Mouse (Mus musculus) midbrain, embryonic 13.5 days (tissue): ENCODE data around the gene Zfp827. TPM values are rescaled to one million over a fixed set of nuclear protein-coding genes. Genes with fewer than 3 reads are reported as not detected.

Experiments used
- ATAC-seq: fragments of 200-750 bp; cut with Nextera tagmentation; 2 replicates; pipeline ENCODE4 v1.8.0; 2017; ENCODE audit warnings: mild to moderate bottlenecking, moderate TSS enrichment, moderate library complexity
- H3K27ac ChIP-seq: fragments of 300-500 bp; sonication (generic); 2 replicates; pipeline ENCODE4 v1.5.1; 2015; ENCODE audit warnings: inconsistent platforms, mild to moderate bottlenecking, moderate library complexity
- H3K27me3 ChIP-seq: fragments of 300-500 bp; sonication (generic); 2 replicates; pipeline ENCODE4 v1.6.1; 2015; ENCODE audit warnings: mild to moderate bottlenecking, inconsistent platforms
- H3K36me3 ChIP-seq: fragments of 300-500 bp; sonication (generic); 2 replicates; pipeline ENCODE4 v1.6.1; 2015; ENCODE audit warnings: mild to moderate bottlenecking, inconsistent platforms
- H3K4me1 ChIP-seq: fragments of 300-500 bp; sonication (generic); replicated peaks from 2 replicates; pipeline ENCODE4 v1.6.1; 2015; ENCODE audit warnings: inconsistent platforms
- H3K4me2 ChIP-seq: fragments of 300-500 bp; sonication (generic); replicated peaks from 2 replicates; pipeline ENCODE4 v1.6.1; 2015; ENCODE audit warnings: moderate library complexity, mild to moderate bottlenecking, inconsistent platforms
- H3K4me3 ChIP-seq: fragments of 300-500 bp; sonication (generic); replicated peaks from 2 replicates; pipeline ENCODE4 v1.5.1; 2015; ENCODE audit warnings: mild to moderate bottlenecking, inconsistent platforms
- H3K9ac ChIP-seq: fragments of 300-500 bp; sonication (generic); replicated peaks from 2 replicates; pipeline ENCODE4 v1.6.1; 2015; ENCODE audit warnings: mild to moderate bottlenecking, inconsistent platforms
- H3K9me3 ChIP-seq: fragments of 300-500 bp; sonication (generic); 2 replicates; pipeline ENCODE4 v1.6.1; 2016; ENCODE audit warnings: mild to moderate bottlenecking, inconsistent platforms
- WGBS: fragments of 180-500 bp; shearing (Covaris S2); methylation state at CpG from one replicate; pipeline ENCODE4 v1.1.7; 2015; 5-methylcytosine and 5-hydroxymethylcytosine counted together
- polyA plus RNA-seq: library from polyadenylated mRNA; unstranded; fragments of >200 nt; fragmentation: Nextera tagmentation; extraction: Ambion mirVana; gene quantifications from 2 replicates; pipeline ENCODE4 v1.2.1, GENCODE M21; 2015

Zfp827 gene
- polyA plus RNA-seq, result 14.4 and 14.6 TPM in 2 replicates

DNA sequence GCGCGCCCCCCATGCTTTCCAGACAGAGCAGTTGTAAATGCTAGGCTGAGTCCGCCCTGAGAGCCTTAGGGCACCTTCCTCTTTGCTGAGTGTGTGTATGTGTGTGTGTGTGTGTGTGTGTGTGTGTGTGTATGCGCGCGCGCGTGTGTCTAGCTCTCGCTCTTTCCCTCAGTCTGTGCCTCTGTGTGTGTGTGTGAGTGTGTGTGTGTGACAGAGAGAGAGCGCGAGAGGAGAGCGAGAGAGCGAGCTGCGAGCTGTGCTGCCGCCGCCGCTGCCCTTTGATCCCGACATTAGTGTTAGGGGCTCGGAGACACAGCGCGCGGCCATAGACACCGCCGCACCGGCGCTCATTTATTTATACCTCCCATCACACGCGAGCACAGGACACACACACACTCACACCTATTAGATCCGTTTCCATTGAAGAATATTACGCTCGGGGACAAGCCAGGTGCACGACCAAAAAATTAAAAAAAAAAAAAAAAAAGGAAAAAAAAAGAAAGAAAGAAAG is at the start of gene Zfp827:
Gene Zfp827, plus strand, starts transcription at position 461 of the 511 bp plus-strand sequence.
- H3K9ac ChIP-seq, result peak within 1 kb of the TSS; percentile 90
- peaks cover 27% of the 10 kb centered on the region for H3K4me1 ChIP-seq
- 0% methylated on average over 26 of the region's 32 CpGs for WGBS
- H3K4me2 ChIP-seq, result peak within 1 kb of the TSS; percentile 88
- H3K27ac ChIP-seq, result peak within 1 kb of the TSS; percentile 98
- H3K9me3 ChIP-seq, result no peaks in the 10 kb centered on the region
- peak; percentile 82 for ATAC-seq
- peak within 1 kb of the TSS; percentile 64 for H3K4me3 ChIP-seq
- H3K36me3 ChIP-seq, result no peaks in the 10 kb centered on the region
- no peaks in the 10 kb centered on the region for H3K27me3 ChIP-seq

DNA sequence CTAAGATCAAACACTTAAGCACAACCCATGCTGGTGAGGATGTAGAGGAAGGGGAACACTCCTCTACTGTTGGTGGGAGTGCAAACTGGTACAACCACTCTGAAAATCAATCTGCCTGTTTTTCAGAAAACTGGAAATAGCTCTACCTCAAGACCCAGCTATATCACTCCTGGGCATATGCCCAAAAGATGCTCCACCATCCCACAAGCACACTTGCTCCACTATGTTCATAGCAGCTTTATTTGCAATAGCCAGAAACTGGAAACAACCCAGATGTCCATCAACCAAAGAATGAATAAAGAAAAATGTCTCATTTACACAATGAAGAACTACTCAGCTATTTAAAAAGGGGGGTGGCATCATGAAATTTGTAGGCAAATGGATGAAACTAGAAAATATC is 23.9 kb upstream of the Zfp827 start:
- no peaks in the 10 kb centered on the region for H3K36me3 ChIP-seq
- H3K9ac ChIP-seq, result no peak overlapping the region
- ATAC-seq, result no peak
- no peaks in the 10 kb centered on the region for H3K27me3 ChIP-seq
- H3K4me3 ChIP-seq, result no peak overlapping the region
- H3K4me2 ChIP-seq, result no peak overlapping the region
- H3K9me3 ChIP-seq, result no peaks in the 10 kb centered on the region
- no peak overlapping the region for H3K27ac ChIP-seq
- no peaks in the 10 kb centered on the region for H3K4me1 ChIP-seq

DNA sequence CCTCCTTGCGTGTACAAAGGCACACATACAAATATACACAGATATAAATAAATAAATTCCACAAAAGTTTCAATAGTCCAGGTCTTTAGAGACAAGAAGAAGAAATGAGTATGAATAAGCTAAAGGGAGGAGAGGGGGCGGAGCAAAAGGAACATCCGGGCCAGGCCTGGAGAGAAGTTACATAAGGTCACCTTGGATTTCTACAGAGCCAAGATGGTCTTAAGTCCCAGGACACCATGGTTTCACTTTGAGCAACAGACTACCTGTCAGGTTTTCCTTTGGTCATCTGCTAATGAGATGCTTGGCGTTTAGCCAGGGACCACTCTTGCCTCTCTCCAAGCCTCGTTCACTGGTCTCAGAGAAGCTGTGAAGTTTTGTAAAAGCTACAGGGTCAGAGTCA is 13.2 kb upstream of the Zfp827 start:
- H3K36me3 ChIP-seq, result no peaks in the 10 kb centered on the region
- no peak overlapping the region for H3K4me3 ChIP-seq
- H3K9me3 ChIP-seq, result no peaks in the 10 kb centered on the region
- no peaks in the 10 kb centered on the region for H3K4me1 ChIP-seq
- H3K27me3 ChIP-seq, result no peaks in the 10 kb centered on the region
- WGBS, result 83% methylated on average over 5 of the region's 5 CpGs
- H3K27ac ChIP-seq, result no peak overlapping the region
- ATAC-seq, result no peak
- H3K9ac ChIP-seq, result no peak overlapping the region
- H3K4me2 ChIP-seq, result no peak overlapping the region

DNA sequence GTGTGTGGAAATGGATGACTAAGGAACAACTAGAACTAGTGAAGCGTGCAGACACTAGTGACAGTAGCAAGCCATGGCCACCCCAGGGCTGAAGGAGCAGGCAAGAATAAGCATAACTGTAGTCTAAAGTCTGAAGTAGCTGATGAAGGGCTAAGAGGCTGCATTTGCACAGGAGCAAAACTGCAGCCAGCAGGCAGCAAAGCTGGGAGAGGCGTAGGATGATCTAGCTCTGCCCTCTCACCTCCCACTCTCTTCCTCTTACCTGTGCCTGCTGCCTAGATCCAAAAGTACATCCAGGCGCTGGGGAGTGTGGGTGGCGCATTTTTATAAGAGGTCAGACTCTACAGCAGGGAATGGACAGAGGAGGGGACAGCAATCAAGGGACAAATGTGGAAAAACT is 12.2 kb upstream of the Zfp827 start:
- ATAC-seq, result no peak
- Histone ChIP-seq H3K27ac (no peak overlapping the region), H3K9ac (no peak overlapping the region), H3K4me1 (no peaks in the 10 kb centered on the region), H3K9me3 (no peaks in the 10 kb centered on the region), H3K4me2 (no peak overlapping the region), H3K36me3 (no peaks in the 10 kb centered on the region), H3K27me3 (no peaks in the 10 kb centered on the region), H3K4me3 (no peak overlapping the region)
- WGBS, result 88% methylated on average over 4 of the region's 4 CpGs

DNA sequence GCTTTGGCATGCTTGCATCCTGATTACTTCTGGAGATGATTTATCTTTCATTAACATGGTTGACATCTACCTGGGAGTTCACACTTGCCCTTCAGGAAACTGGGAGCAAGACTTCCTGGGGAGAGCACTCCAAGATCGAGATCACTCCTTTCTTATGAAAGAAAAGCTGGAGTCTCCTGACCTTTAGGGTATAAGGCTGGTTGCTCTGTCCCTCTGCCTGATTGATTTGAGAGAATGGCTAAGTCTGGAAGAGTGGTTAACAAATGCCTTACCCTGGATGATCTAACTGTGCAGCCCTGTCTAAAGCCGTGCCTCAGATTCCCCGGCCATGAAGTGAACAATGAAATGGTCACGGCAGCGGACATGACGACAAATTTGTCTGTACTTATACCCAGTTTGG is 11.7 kb upstream of the Zfp827 start:
- Histone ChIP-seq H3K27ac (no peak overlapping the region), H3K36me3 (no peaks in the 10 kb centered on the region), H3K9ac (no peak overlapping the region), H3K27me3 (no peaks in the 10 kb centered on the region), H3K4me3 (no peak overlapping the region), H3K4me1 (no peaks in the 10 kb centered on the region), H3K4me2 (no peak overlapping the region), H3K9me3 (no peaks in the 10 kb centered on the region)
- WGBS, result 39% methylated on average over 6 of the region's 6 CpGs
- no peak for ATAC-seq

DNA sequence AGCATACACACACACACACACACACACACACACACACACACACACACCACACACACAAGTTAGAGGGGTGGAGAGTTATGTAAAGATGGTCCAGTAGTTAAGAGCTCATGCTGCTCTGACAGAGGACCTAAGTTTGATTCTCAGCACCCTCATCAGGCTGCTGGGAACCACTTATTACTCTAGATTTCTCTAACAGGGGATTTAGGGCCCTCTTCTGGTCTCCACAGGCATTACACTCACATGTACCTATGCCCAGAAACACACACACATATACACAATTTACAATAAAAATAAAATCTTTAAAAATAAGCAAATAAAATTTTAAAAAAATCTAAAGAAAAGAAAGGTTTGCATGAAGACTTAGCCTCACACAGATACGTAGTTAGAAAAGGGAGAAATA is 4.3 kb upstream of the Zfp827 start:
- Histone ChIP-seq H3K9me3 (no peaks in the 10 kb centered on the region), H3K9ac (no peak overlapping the region), H3K4me1 (0 out of 2 replicates have a peak, but pooled peaks cover 3% of the 10 kb centered on the region), H3K4me3 (no peak overlapping the region), H3K27me3 (no peaks in the 10 kb centered on the region), H3K4me2 (no peak overlapping the region), H3K27ac (no peak overlapping the region), H3K36me3 (no peaks in the 10 kb centered on the region)
- 96% methylated on average over 1 of the region's 1 CpGs for WGBS
- no peak for ATAC-seq

DNA sequence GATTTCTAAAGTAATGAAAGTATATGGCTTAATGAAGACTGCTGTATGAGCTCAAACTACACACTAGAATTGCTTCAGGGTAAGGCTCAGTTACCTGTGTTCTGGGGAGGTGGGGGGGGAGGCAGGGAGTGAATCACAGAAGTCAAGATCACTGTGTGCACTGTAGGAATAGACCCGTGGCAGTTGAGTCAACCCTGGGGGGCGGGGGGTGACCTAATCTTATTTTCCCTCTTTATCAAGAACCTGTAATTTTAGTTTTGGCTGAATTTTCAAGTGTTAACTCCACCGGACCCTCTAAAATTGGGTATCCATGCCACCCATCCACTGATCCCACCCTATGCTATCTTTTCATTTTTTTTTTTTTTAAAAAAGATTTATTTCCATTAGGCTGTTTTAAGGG is 918 bp upstream of the Zfp827 start:
- H3K27me3 ChIP-seq, result no peaks in the 10 kb centered on the region
- no peaks in the 10 kb centered on the region for H3K36me3 ChIP-seq
- peak overlapping the region; percentile 90; the same call in 1 of the 2 replicates for H3K9ac ChIP-seq
- WGBS, result 33% methylated on average over 3 of the region's 3 CpGs
- H3K4me2 ChIP-seq, result peak overlapping the region; percentile 88
- peaks cover 20% of the 10 kb centered on the region for H3K4me1 ChIP-seq
- H3K4me3 ChIP-seq, result peak overlapping the region; percentile 64
- peak overlapping the region; percentile 98; the same call in 1 of the 2 replicates for H3K27ac ChIP-seq
- ATAC-seq, result no peak
- no peaks in the 10 kb centered on the region for H3K9me3 ChIP-seq

DNA sequence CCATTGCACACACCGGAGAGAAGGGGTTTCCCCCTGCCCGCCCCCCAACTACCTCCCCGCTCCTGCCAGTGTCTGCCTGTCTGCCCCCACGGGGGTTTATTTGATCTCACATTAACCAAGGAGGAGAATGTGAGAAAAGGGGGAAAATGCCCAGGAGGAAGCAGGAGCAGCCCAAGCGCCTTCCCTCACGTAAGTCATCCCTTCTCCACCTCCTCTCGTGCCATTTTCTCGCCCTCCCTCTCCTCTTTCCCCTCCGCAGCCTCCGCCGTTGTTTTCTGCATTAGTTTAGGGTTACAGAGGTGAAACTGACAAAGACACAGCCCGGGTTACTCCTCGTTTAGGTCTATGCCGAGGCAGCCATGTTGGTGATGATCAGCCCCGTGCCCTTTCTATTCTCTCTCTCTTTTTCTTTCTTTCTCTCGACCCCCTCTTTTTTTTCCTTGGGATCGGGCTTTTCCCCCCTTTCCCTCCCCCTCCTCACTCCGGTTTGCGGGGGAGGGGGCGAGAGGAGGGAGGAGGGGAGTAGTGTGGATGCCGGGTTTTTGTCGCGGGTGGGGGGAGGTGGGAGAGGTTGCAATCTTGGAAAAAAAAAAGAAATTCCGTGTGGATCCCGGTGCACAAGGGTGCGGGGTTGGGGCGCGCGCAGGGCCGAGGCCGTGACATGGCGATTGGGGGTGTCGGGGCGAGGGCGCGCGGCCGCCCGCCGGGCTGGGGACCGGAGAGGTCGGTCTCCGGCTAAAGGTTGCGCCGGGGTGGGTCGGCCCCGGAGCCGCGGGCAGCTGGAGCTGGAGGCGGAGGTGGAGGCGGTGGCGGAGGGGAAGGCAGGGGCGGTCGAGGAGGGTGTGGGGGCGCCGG is 531 bp downstream of the Zfp827 start:
- Histone ChIP-seq H3K27ac (peak overlapping the region; percentile 98), H3K36me3 (no peaks in the 10 kb centered on the region), H3K27me3 (no peaks in the 10 kb centered on the region), H3K4me3 (peak overlapping the region; percentile 64), H3K4me2 (peak overlapping the region; percentile 88), H3K4me1 (peaks cover 34% of the 10 kb centered on the region), H3K9me3 (no peaks in the 10 kb centered on the region), H3K9ac (peak overlapping the region; percentile 90)
- ATAC-seq, result no peak
- WGBS, result under 1% methylated on average over 47 of the region's 56 CpGs

DNA sequence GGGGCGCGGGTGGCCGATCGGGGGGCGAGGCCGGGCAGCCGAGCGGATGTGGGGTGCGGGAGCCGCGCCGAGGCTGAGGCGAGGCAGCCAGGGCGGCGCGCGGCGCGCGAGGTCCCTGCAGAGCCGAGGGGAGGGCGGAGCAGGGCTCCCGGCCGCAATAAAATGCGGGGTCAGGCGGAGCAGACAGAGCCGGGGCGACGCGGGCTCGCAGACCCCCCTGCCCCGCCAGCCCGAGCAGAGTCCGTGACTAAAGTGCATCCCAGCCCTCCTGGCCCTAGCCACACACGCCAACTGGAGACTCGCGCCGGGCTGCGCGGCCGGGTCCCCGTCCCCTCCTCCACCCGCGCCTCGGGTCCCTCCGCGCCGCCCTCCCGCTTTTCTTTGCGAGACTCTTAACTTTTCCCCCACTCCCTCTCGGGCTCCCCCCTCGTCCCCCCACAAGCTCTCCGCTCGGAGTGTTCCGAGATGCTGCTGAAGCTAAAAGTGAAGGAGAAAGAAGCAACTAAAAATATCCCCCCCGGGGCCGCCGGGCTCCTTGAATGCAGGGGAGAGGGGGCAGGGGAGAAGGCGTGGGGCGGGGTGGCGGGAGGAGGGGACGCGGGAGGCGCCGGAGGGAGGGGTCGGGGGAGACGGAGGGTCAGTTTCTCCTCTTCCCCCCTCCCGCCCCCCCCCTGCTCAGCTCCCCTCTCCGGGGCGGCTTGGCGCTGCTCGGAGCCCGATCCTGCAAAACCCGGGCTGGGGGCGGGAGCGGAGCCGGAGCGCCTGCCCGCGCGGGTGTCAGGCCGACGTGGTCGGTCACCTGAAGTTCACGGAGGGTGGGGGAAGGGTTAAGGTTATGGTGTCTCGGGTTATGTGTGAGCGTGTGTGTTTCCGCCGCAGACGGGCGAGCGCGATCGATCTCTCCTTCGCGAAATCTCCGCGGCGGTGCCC is 1.4 kb downstream of the Zfp827 start:
- H3K27me3 ChIP-seq, result no peaks in the 10 kb centered on the region
- H3K4me3 ChIP-seq, result peak overlapping the region; percentile 64
- ATAC-seq, result peak; percentile 88
- peak overlapping the region; percentile 90 for H3K9ac ChIP-seq
- H3K4me1 ChIP-seq, result peaks cover 43% of the 10 kb centered on the region
- H3K4me2 ChIP-seq, result peak overlapping the region; percentile 88
- H3K36me3 ChIP-seq, result no peaks in the 10 kb centered on the region
- under 1% methylated on average over 74 of the region's 99 CpGs for WGBS
- H3K9me3 ChIP-seq, result no peaks in the 10 kb centered on the region
- H3K27ac ChIP-seq, result peak overlapping the region; percentile 98

DNA sequence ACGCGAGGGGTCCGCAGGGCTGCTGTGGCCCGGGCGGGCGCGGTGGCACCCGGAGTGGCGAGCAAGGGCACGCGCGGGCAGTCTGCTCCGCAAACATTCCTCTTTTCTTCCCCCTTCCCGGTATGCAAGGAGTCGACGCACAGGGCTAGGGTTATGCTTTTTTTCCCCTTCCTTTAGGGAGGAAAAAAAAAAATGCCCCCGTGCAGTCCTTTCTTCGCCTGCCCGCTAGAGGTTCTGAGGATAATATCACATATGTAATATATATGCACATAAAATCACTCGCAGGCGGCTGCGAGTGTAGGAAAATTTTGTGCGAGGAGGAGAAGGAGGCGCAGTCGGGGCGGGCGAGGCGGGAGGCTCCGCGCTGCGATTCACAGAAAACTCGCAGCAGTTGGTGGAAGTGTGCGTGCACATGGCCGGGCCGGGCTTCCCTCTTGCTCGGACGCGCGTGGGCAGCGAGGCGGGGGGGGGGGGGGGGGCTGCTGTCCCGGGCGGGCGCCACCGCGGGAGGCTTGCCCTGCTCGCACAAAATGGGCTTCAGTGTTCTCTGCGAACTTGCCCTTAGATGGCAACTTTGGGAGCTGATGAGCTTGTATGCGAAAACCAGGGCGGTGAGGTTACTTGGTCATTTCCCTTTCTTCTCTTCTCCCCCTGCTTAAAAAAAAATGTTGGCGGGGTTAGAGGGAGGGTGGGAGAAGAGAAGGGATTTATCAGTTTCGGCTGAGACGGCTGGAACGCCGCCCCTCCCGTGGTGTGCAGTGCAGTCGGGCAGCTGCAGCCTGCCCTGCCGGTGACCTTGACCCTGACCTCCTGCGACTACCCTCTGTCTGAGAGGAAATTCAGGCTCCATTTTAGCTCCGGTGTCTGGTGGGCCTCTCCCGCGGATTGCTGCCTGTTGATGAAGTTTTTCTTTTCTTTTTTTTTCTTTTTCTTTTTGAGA is 2.4 kb downstream of the Zfp827 start:
- no peaks in the 10 kb centered on the region for H3K36me3 ChIP-seq
- no peaks in the 10 kb centered on the region for H3K27me3 ChIP-seq
- H3K9me3 ChIP-seq, result no peaks in the 10 kb centered on the region
- H3K4me2 ChIP-seq, result peak overlapping the region; percentile 88
- WGBS, result under 1% methylated on average over 56 of the region's 62 CpGs
- peaks cover 45% of the 10 kb centered on the region for H3K4me1 ChIP-seq
- H3K27ac ChIP-seq, result peak overlapping the region; percentile 98
- peak overlapping the region; percentile 90 for H3K9ac ChIP-seq
- H3K4me3 ChIP-seq, result peak overlapping the region; percentile 64
- no peak; the same call in 1 of the 2 replicates for ATAC-seq

DNA sequence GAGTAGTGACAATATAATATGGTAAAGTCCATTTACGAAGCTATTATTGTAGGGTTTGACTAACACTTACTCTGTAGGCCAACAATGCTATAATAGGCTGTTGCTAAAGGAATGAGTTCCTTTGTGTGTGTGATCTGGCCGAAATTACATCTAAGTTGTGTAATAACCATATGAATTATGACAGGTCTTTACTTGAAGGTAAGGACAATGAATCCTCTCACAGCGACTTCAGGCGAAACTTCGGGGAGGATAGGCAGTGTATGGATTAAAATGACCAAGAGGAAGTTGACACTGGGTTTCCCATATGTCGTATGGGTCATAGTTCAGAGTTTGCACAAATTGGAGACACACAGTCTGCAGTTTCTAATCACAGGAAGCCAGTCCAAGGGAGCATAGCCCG is 9.3 kb downstream of the Zfp827 start:
- Histone ChIP-seq H3K9me3 (no peaks in the 10 kb centered on the region), H3K27ac (no peak overlapping the region), H3K9ac (no peak overlapping the region), H3K36me3 (peaks cover 13% of the 10 kb centered on the region; the same call in 1 of the 2 replicates), H3K27me3 (no peaks in the 10 kb centered on the region), H3K4me3 (no peak overlapping the region), H3K4me2 (no peak overlapping the region), H3K4me1 (peaks cover 30% of the 10 kb centered on the region)
- WGBS, result 91% methylated on average over 7 of the region's 7 CpGs
- no peak for ATAC-seq
